Mouse (Mus musculus) brain, embryonic 14.5 days (tissue): ENCODE measurements around the gene Klk1b4. TPM values are rescaled to one million over a fixed set of nuclear protein-coding genes. Genes with fewer than 3 reads are reported as not detected.

Experiments used
- DNase-seq: peaks from one replicate; pipeline ENCODE4 v3.0.0-alpha.2; 2011; ENCODE audit warnings: low read depth
- CTCF ChIP-seq: fragments of 200-500 bp; IDR thresholded peaks from 2 replicates; pipeline ENCODE4 v1.5.1; 2012; ENCODE audit warnings: inconsistent platforms, mild to moderate bottlenecking, moderate library complexity, borderline replicate concordance; ENCODE audit not compliant: insufficient read depth, insufficient read length; ENCODE audit errors: extremely low read depth
- POLR2A ChIP-seq: fragments of 200-500 bp; IDR thresholded peaks from 2 replicates; pipeline ENCODE4 v1.6.1; 2012; ENCODE audit warnings: mild to moderate bottlenecking, inconsistent platforms, borderline replicate concordance; ENCODE audit not compliant: poor library complexity, insufficient read depth, insufficient read length, severe bottlenecking; ENCODE audit errors: extremely low read depth
- polyA plus RNA-seq: library from polyadenylated mRNA; depleted of rRNA; stranded (reverse); fragments of >200 nt; gene quantifications from 2 replicates; pipeline ENCODE4 v1.2.3, GENCODE M21; 2012; rRNA removed

Klk1b4 gene
- polyA plus RNA-seq, 1 experiment, result not detected

DNA sequence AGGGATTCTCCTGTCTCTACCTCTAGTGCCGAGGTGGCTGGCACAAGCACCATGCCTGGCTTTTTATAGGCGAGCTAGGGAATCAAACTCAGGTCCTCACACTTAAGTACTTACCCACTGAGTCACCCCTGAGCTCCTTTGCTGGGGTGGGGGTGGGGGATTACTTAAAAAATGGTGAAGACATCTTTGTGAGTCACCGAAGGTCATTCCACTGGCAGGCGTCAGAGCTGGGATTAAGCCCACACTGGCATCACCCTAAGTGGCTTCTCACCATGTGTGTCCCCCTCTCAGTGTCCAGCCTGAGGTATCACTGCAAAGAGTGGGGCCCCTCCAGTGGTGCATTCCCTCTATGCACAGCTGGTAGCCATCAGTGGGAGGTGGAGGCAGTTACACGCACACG, 53.2 kb downstream of the Klk1b4 start:
- TF ChIP-seq POLR2A (no peak), CTCF (no peak)
- no peak for DNase-seq

DNA sequence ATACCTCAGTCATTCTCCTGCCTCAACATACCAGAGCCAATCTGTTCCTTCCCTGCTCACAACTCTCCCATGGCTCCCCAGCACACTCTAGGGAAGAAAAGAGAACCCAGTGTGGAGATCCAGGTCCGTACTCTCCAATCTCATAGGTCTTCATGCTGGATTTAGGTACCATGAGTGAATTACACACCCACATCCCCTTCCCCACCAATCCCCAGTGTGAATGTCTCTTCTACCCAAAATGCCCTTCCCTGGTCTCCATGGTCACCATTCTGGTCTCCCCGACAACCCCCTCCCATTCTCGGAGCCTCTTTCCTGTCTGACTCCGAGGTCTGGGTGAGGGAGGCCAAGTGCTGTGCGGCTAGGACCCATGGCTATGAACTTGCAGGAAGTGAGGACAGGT, 53.9 kb downstream of the Klk1b4 start, which contains the start of gene Gm15517:
Gm15517 (plus strand) TSS at position 301 of the 400 bp plus-strand sequence.
- no peak for TF ChIP-seq CTCF
- no peak for TF ChIP-seq POLR2A
- DNase-seq, result no peak

Other genes starting within 250 kb of the Klk1b4 start
- gene Klk1b1, start 240.7 kb upstream of the Klk1b4 start, polyA plus RNA-seq, result not detected in 2 replicates
- gene Klk1b9, start 231.4 kb upstream of the Klk1b4 start, polyA plus RNA-seq, result not detected in 2 replicates
- not detected in 2 replicates for gene Klk1b11, start 211.6 kb upstream of the Klk1b4 start, polyA plus RNA-seq
- gene Klk1b26, start 195.3 kb upstream of the Klk1b4 start, polyA plus RNA-seq, result not detected in 2 replicates
- gene Klk1b27, start 155.1 kb upstream of the Klk1b4 start, polyA plus RNA-seq, result 0.10 TPM in 2 replicates
- gene Klk1b21, start 105.1 kb upstream of the Klk1b4 start, polyA plus RNA-seq, result not detected in 2 replicates
- gene Klk1b22, start 94.8 kb upstream of the Klk1b4 start, polyA plus RNA-seq, result not detected in 2 replicates
- gene Klk1b16, start 70.7 kb upstream of the Klk1b4 start, polyA plus RNA-seq, result not detected in 2 replicates
- gene Klk1b24, start 19.2 kb upstream of the Klk1b4 start, polyA plus RNA-seq, result 0.19 TPM in 1 of 2 replicates, not detected in the other
- not detected in 2 replicates for gene Klk1b3, start 9.2 kb upstream of the Klk1b4 start, polyA plus RNA-seq
- not detected in 2 replicates for gene Klk1b5, start 8.5 kb downstream of the Klk1b4 start, polyA plus RNA-seq
- gene Klk1, start 17.9 kb downstream of the Klk1b4 start, polyA plus RNA-seq, result 0.16 TPM in 1 of 2 replicates, not detected in the other
- gene Gm36864, start 28.7 kb downstream of the Klk1b4 start, polyA plus RNA-seq, result not detected in 2 replicates
- gene 1700028J19Rik, start 39.3 kb downstream of the Klk1b4 start, polyA plus RNA-seq, result 1.5 and 2.1 TPM in 2 replicates
- gene 2410002F23Rik, start 39.3 kb downstream of the Klk1b4 start, polyA plus RNA-seq, result 270 and 344 TPM in 2 replicates
- gene Acp4, start 49.9 kb downstream of the Klk1b4 start, polyA plus RNA-seq, result not detected in 2 replicates
- 1.0 and 1.2 TPM in 2 replicates for gene Gm15517, start 54.0 kb downstream of the Klk1b4 start, polyA plus RNA-seq
- gene Clec11a, start 99.5 kb downstream of the Klk1b4 start, polyA plus RNA-seq, result 3.2 and 3.6 TPM in 2 replicates
- 17.2 and 63.1 TPM in 2 replicates for gene Shank1, start 102.8 kb downstream of the Klk1b4 start, polyA plus RNA-seq
- 35.5 and 41.6 TPM in 2 replicates for gene Syt3, start 176.7 kb downstream of the Klk1b4 start, polyA plus RNA-seq
- 3.0 and 4.1 TPM in 2 replicates for gene 1700008O03Rik, start 178.4 kb downstream of the Klk1b4 start, polyA plus RNA-seq
- gene Lrrc4b, start 221.6 kb downstream of the Klk1b4 start, polyA plus RNA-seq, result 302 and 372 TPM in 2 replicates